Mouse (Mus musculus) neural tube, postnatal 0 days (tissue): ENCODE data around the gene Aff2. TPM values are rescaled to one million over a fixed set of nuclear protein-coding genes. Genes with fewer than 3 reads are reported as not detected.

Experiments
- polyA plus RNA-seq: library from polyadenylated mRNA; unstranded; fragments of >200 nt; fragmentation: Nextera tagmentation; extraction: Ambion mirVana; gene quantifications from 2 replicates; pipeline ENCODE4 v1.2.1, GENCODE M21; 2015

Aff2 gene
- polyA plus RNA-seq = 16.6 and 17.2 TPM in 2 replicates

GRCm38 (mm10) chrX:69360238-69361054 is at the start of gene Aff2:
Aff2 (plus strand) TSS chrX:69360294.

